Mouse (Mus musculus): Measurements from ENCODE around the gene Nyx. TPM values are rescaled to one million over a fixed set of nuclear protein-coding genes. Genes with fewer than 3 reads are reported as not detected.

Gene Nyx
- total and polyA plus RNA-seq, 3 experiments: 0.11 to 0.31 TPM; not detected in 1

GRCm38 (mm10) chrX:13500284-13500683, 34.4 kb downstream of the Nyx start (continued):
- TF ChIP-seq ZC3H11A (IDR thresholded peaks at IDR 0.05; ENCODE audit: low read depth, low read length) (no peak), CTCF (IDR thresholded peaks at IDR 0.05 in 2 of 3, conservative IDR thresholded peaks at IDR 0.05 in 1 of 3; ENCODE audit: control insufficient read depth in 1 of 3, insufficient read depth in 1 of 3, low read depth in 2 of 3, low read length in 3 of 3, poor library complexity in 1 of 3, severe bottlenecking in 1 of 3) (no peak), USF1 (IDR thresholded peaks at IDR 0.05; ENCODE audit: low read depth, low read length) (no peak), KAT2A (conservative IDR thresholded peaks at IDR 0.05; ENCODE audit: low read depth, low read length) (no peak), ZKSCAN1 (IDR thresholded peaks at IDR 0.05; ENCODE audit: low read depth, low read length) (no peak)

DNA sequence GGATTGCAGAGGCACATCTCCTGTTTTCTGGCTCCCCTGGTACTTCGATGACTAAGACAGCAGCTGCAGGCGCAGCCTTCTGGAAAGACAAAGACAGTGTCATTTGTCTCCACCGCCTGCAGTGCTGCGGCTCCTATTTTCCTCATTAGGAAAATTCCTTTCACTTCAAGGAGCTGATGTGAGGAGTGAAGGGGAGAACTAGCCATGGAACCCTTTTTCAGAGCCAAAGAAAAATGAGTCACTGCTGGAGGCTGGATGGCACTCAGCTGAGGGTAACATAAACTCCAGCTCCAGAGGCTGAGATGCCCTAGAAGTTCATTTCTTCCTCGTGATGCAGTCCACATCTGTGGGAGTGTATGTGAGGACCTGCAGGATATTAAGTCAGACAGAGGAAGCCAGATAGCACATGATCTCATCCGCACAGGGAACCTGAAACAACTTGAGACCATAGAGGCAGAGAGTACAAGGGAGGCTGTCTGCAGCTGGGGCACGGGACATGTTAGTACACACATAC, 37.0 kb downstream of the Nyx start:
- Histone ChIP-seq H3K27me3 (ENCODE audit: control insufficient read depth in 1 of 2, insufficient read depth in 2 of 2, low read length in 2 of 2) (no peaks in the 10 kb centered on the region), H3K27ac (ENCODE audit: control insufficient read depth, low read depth, low read length) (no peak overlapping the region), H3K9me3 (replicated peaks; ENCODE audit: insufficient read depth, low read length) (no peaks in the 10 kb centered on the region), H3K79me2 (ENCODE audit: control insufficient read depth, insufficient read depth, low read length, poor library complexity) (no peaks in the 10 kb centered on the region), H3K4me1 (ENCODE audit: control insufficient read depth in 1 of 2, insufficient read depth in 2 of 2, low read length in 2 of 2) (peaks cover 12 to 30% of the 10 kb centered on the region in 2 experiments), H3K36me3 (ENCODE audit: control insufficient read depth in 1 of 2, insufficient read depth in 2 of 2, low read length in 2 of 2) (peaks cover 0 to 11% of the 10 kb centered on the region in 2 experiments; a peak in 2 of 4 replicates), H3K9ac (ENCODE audit: control insufficient read depth, low read depth, low read length, poor library complexity, severe bottlenecking) (no peak overlapping the region), H3K4me3 (ENCODE audit: control insufficient read depth in 1 of 2, insufficient read depth in 1 of 2, low read depth in 2 of 2, low read length in 2 of 2) (no peak overlapping the region)
- DNase-seq (ENCODE audit: low read depth, low spot score): no peak
- no peak for TF ChIP-seq EP300 (IDR thresholded peaks at IDR 0.05; ENCODE audit: low read depth in 1 of 2, low read length in 2 of 2)
- TF ChIP-seq MAFK (IDR thresholded peaks at IDR 0.05; ENCODE audit: borderline replicate concordance, low read depth, low read length): no peak
- TF ChIP-seq BHLHE40 (IDR thresholded peaks at IDR 0.05; ENCODE audit: borderline replicate concordance, low read depth, low read length): no peak
- no peak for TF ChIP-seq POLR2AphosphoS2 (IDR thresholded peaks at IDR 0.05; ENCODE audit: low read length)
- no peak for TF ChIP-seq NRF1 (IDR thresholded peaks at IDR 0.05; ENCODE audit: insufficient read depth, low read depth, low read length, poor library complexity, severe bottlenecking)
- TF ChIP-seq POLR2A (IDR thresholded peaks at IDR 0.05; ENCODE audit: control insufficient read depth in 1 of 2, insufficient read depth in 1 of 2, low read depth in 1 of 2, low read length in 2 of 2, poor library complexity in 1 of 2): no peak
- TF ChIP-seq TBP (IDR thresholded peaks at IDR 0.05; ENCODE audit: low read depth, low read length): no peak
- TF ChIP-seq USF2 (IDR thresholded peaks at IDR 0.05; ENCODE audit: borderline replicate concordance in 1 of 2, insufficient read depth in 1 of 2, low read depth in 1 of 2, low read length in 2 of 2): no peak
- TF ChIP-seq JUND (IDR thresholded peaks at IDR 0.05; ENCODE audit: low read depth, low read length): no peak
- no peak for TF ChIP-seq TCF12 (IDR thresholded peaks at IDR 0.05; ENCODE audit: low read depth, low read length)
- TF ChIP-seq SIN3A (IDR thresholded peaks at IDR 0.05; ENCODE audit: low read length): no peak
- no peak for TF ChIP-seq NELFE (IDR thresholded peaks at IDR 0.05; ENCODE audit: low read depth, low read length)
- no peak for TF ChIP-seq ZNF384 (IDR thresholded peaks at IDR 0.05; ENCODE audit: low read depth, low read length)
- no peak for TF ChIP-seq ZC3H11A (IDR thresholded peaks at IDR 0.05; ENCODE audit: low read depth, low read length)
- no peak for TF ChIP-seq RAD21 (IDR thresholded peaks at IDR 0.05; ENCODE audit: low read depth, low read length)
- TF ChIP-seq USF1 (IDR thresholded peaks at IDR 0.05; ENCODE audit: low read depth, low read length): no peak
- TF ChIP-seq ZKSCAN1 (IDR thresholded peaks at IDR 0.05; ENCODE audit: low read depth, low read length): no peak
